Mouse (Mus musculus): ENCODE measurements at regions not wholly inside any gene's neighbourhood (a gene's known extent, or its start where the extent isn't known, plus 50 kb on each side); places are given as distances from the start of the nearest gene placed in this dataset.
"Not testable (repeated sequence)": the region's sequence is repeated elsewhere in the genome, so short reads cannot be mapped to it uniquely, and the experiment has no call there.

- no peak for DNase-seq (ENCODE audit: low spot score in 2 of 2)
These were observed 713.0 kb downstream of the Rapgef2 start for GRCm38 (mm10) chr3:78573299-78573698.

- DNase-seq (ENCODE audit: low spot score in 2 of 2), result not testable (repeated sequence)
These were observed 721.4 kb downstream of the Rapgef2 start for GRCm38 (mm10) chr3:78564926-78565325.

Data from frontal cortex, postnatal 10 days (tissue).